Comparison of ENCODE assay signal across 33 mouse cellular contexts in genomic region chr4:131415453-131415852, GRCm38 (mm10).
"Had no signal": no experiment of that assay in that cellular context is flagged by ENCODE, and none has a peak within 500 bp of the region (broad histone marks: within the 10 kb centered on the region; RNA-seq: fewer than 3 reads in every experiment).

No protein-coding gene starts in this region.

- H3K27ac ChIP-seq: heart, embryonic 10.5 days; heart, embryonic 13.5 days; heart, embryonic 15.5 days; hindbrain, embryonic 10.5 days; hindbrain, embryonic 12.5 days; hindbrain, embryonic 13.5 days; hindbrain, embryonic 14.5 days; hindbrain, embryonic 15.5 days; hindbrain, postnatal 0 days; intestine, embryonic 15.5 days; kidney, embryonic 15.5 days; kidney, postnatal 0 days; left cerebral cortex, adult 2 months had no signal

- DNase-seq: heart, postnatal 10 days; heart, postnatal 14 days; heart, postnatal 36 days; heart, postnatal 4 days; kidney, adult 11 months; kidney, adult 18-20 months; kidney, adult 2 months; kidney, adult 8-10 months; kidney, adult 9 months; kidney, postnatal 10 days; kidney, postnatal 14 days; kidney, postnatal 25 days; kidney, postnatal 36 days; kidney, postnatal 4 days; layer of hippocampus, postnatal 36 days had no signal

- ATAC-seq: hindbrain, embryonic 16.5 days; hindbrain, postnatal 0 days; inflammation-experienced regulatory T-cells, adult 6 months; intestine, embryonic 15.5 days; intestine, embryonic 16.5 days; intestine, postnatal 0 days had no signal

- H3K4me3 ChIP-seq: heart, embryonic 10.5 days; heart, embryonic 12.5 days; heart, embryonic 13.5 days; heart, embryonic 15.5 days; hindbrain, embryonic 10.5 days; hindbrain, embryonic 12.5 days; hindbrain, embryonic 13.5 days; hindbrain, embryonic 15.5 days; intestine, embryonic 15.5 days; kidney, embryonic 15.5 days; left cerebral cortex, adult 2 months had no signal
